Mouse (Mus musculus): ENCODE results near the gene Ttc12. TPM values are rescaled to one million over a fixed set of nuclear protein-coding genes. Genes with fewer than 3 reads are reported as not detected.

Gene Ttc12
- under 1 TPM; 0.66 to 0.93 TPM for total RNA-seq (2021)
- long read RNA-seq, experiment 1, result 0 reads
- long read RNA-seq, experiment 2, result 0 reads

- peak; percentile 74 for DNase-seq
These were observed at the start of gene Ttc12 for GRCm38 (mm10) chr9:49485892-49486311. TSS of gene Ttc12 (minus strand) at chr9:49486225.

- DNase-seq, result no peak
These were observed 48.9 kb upstream of the Ttc12 start for GRCm38 (mm10) chr9:49534958-49535357.

GRCm38 (mm10) chr9:49533912-49534491, 48.0 kb upstream of the Ttc12 start:
- DNase-seq, result no peak

- DNase-seq, result no peak
These were observed 47.4 kb upstream of the Ttc12 start for GRCm38 (mm10) chr9:49533455-49533854.

- DNase-seq, result no peak
These were observed 45.8 kb upstream of the Ttc12 start for GRCm38 (mm10) chr9:49531833-49532232.

GRCm38 (mm10) chr9:49531257-49531656, 45.2 kb upstream of the Ttc12 start:
- no peak for DNase-seq

GRCm38 (mm10) chr9:49530739-49531138, 44.7 kb upstream of the Ttc12 start:
- no peak for DNase-seq

GRCm38 (mm10) chr9:49529366-49529959, 43.4 kb upstream of the Ttc12 start:
- no peak for DNase-seq

GRCm38 (mm10) chr9:49528943-49529342, 42.9 kb upstream of the Ttc12 start:
- peak; percentile 37 for DNase-seq

GRCm38 (mm10) chr9:49528026-49528425, 42.0 kb upstream of the Ttc12 start:
- no peak for DNase-seq

GRCm38 (mm10) chr9:49527340-49527739, 41.3 kb upstream of the Ttc12 start:
- DNase-seq, result no peak

- no peak for DNase-seq
These were observed 38.7 kb upstream of the Ttc12 start for GRCm38 (mm10) chr9:49524721-49525120.

GRCm38 (mm10) chr9:49523881-49524280, 37.9 kb upstream of the Ttc12 start:
- DNase-seq, result no peak

- DNase-seq, result no peak
These were observed 28.3 kb upstream of the Ttc12 start for GRCm38 (mm10) chr9:49514306-49514705.

- no peak for DNase-seq
These were observed 24.6 kb upstream of the Ttc12 start for GRCm38 (mm10) chr9:49510666-49511065.

- DNase-seq, result no peak
These were observed 23.6 kb upstream of the Ttc12 start for GRCm38 (mm10) chr9:49509628-49510027.

GRCm38 (mm10) chr9:49509094-49509493, 23.1 kb upstream of the Ttc12 start:
- no peak for DNase-seq

GRCm38 (mm10) chr9:49507829-49508585, 22.0 kb upstream of the Ttc12 start:
- DNase-seq, result no peak

- DNase-seq, result no peak
These were observed 18.6 kb upstream of the Ttc12 start for GRCm38 (mm10) chr9:49504658-49505057.

GRCm38 (mm10) chr9:49502245-49502644, 16.2 kb upstream of the Ttc12 start:
- no peak for DNase-seq

GRCm38 (mm10) chr9:49499878-49500277, 13.9 kb upstream of the Ttc12 start:
- no peak for DNase-seq

GRCm38 (mm10) chr9:49493979-49494649, 8.1 kb upstream of the Ttc12 start:
- peak; percentile 51 for DNase-seq

GRCm38 (mm10) chr9:49490609-49491008, 4.6 kb upstream of the Ttc12 start:
- DNase-seq, result no peak
